Mouse (Mus musculus) limb, embryonic 15.5 days (tissue): Measurements from ENCODE around the gene Sertad3. TPM values are rescaled to one million over a fixed set of nuclear protein-coding genes. Genes with fewer than 3 reads are reported as not detected.

ENCODE experiments used
- ATAC-seq: fragments of 200-750 bp; cut with Nextera tagmentation; 2 replicates; pipeline ENCODE4 v1.8.0; 2017; ENCODE audit warnings: low read depth, moderate TSS enrichment; ENCODE audit not compliant: insufficient number of reproducible peaks, low FRiP score, low TSS enrichment
- H3K27ac ChIP-seq: fragments of 300-500 bp; sonication (generic); 2 replicates; pipeline ENCODE4 v1.5.1; 2015; ENCODE audit warnings: moderate library complexity, mild to moderate bottlenecking, inconsistent platforms
- H3K27me3 ChIP-seq: fragments of 300-500 bp; sonication (generic); 2 replicates; pipeline ENCODE4 v1.6.1; 2015; ENCODE audit warnings: inconsistent platforms
- H3K36me3 ChIP-seq: fragments of 300-500 bp; sonication (generic); 2 replicates; pipeline ENCODE4 v1.6.1; 2015; ENCODE audit warnings: inconsistent platforms
- H3K4me1 ChIP-seq: fragments of 300-500 bp; sonication (generic); 2 replicates; pipeline ENCODE4 v1.6.1; 2015; ENCODE audit warnings: inconsistent platforms
- H3K4me2 ChIP-seq: fragments of 300-500 bp; sonication (generic); 2 replicates; pipeline ENCODE4 v1.6.1; 2015; ENCODE audit warnings: mild to moderate bottlenecking, inconsistent platforms
- H3K4me3 ChIP-seq: fragments of 300-500 bp; sonication (generic); 2 replicates; pipeline ENCODE4 v1.5.1; 2015; ENCODE audit warnings: mild to moderate bottlenecking, inconsistent platforms
- H3K9ac ChIP-seq: fragments of 300-500 bp; sonication (generic); 2 replicates; pipeline ENCODE4 v1.6.1; 2015; ENCODE audit warnings: inconsistent platforms
- H3K9me3 ChIP-seq: fragments of 300-500 bp; sonication (generic); 2 replicates; pipeline ENCODE4 v1.6.1; 2016; ENCODE audit warnings: inconsistent platforms
- WGBS: fragments of 180-500 bp; shearing (Covaris S2); methylation state at CpG from one replicate; pipeline ENCODE4 v1.1.7; 2015; 5-methylcytosine and 5-hydroxymethylcytosine counted together
- polyA plus RNA-seq: library from polyadenylated mRNA; unstranded; fragments of >200 nt; fragmentation: Nextera tagmentation; extraction: Ambion mirVana; gene quantifications from 2 replicates; pipeline ENCODE4 v1.2.1, GENCODE M21; 2015

Sertad3 gene
- polyA plus RNA-seq, 1 experiment from 2014 or later, result 38.3 TPM

DNA sequence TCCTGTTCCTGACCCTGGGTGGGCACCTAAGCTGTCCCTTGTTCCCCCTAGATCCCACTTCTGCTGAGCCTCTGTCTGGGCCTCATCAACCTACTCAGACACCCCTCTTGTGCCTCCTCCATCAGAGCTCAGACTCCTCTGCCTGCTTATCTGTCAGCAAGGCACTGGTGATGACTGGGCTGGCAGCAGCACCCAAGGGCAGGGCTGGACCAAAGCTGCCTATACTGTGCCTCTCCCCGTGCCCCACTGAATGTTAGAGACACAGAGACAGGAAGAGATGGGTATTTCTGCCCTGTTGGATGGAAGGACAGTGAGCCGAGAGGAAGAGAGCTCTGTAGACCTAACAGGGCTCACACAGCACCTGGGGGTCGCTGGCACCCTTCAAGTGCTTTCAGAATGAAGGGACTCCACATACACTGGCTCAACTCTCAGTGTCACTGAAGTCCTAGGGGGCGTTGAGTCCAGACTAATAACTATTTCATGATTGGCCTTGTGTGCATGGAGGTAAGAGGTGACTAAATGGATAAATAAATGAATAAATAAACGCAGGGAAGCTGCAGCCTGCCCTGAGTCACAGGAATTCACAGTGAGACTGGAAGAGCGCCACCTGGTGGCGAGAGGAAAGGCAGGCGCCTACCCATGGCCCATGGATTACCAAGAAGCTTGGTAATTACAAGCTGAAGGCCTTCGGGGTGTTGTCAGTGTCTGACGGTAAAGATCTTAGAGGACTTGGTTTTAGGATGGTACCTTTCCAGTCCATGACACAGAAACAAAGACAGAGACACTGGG lies 52.7 kb downstream of the Sertad3 start:
- peaks cover 23% of the 10 kb centered on the region for H3K36me3 ChIP-seq
- no peak overlapping the region for H3K9ac ChIP-seq

More for the DNA sequence above, 52.7 kb downstream of the Sertad3 start:
- 23% methylated on average over 10 of the region's 10 CpGs for WGBS
- Histone ChIP-seq H3K27me3 (no peaks in the 10 kb centered on the region), H3K9me3 (no peaks in the 10 kb centered on the region), H3K4me3 (no peak overlapping the region), H3K4me2 (no peak overlapping the region), H3K27ac (no peak overlapping the region), H3K4me1 (0 out of 2 replicates have a peak, but pooled peaks cover 2% of the 10 kb centered on the region)
- no peak for ATAC-seq

Other genes starting within 250 kb of the Sertad3 start
- 11.6 and 12.1 TPM in 2 replicates for gene Itpkc, start 245.1 kb upstream of the Sertad3 start, polyA plus RNA-seq
- 21.0 and 22.3 TPM in 2 replicates for gene Coq8b, start 240.7 kb upstream of the Sertad3 start, polyA plus RNA-seq
- gene Numbl, start 215.3 kb upstream of the Sertad3 start, polyA plus RNA-seq, result 38.9 and 41.7 TPM in 2 replicates
- 66.0 and 74.2 TPM in 2 replicates for gene Ltbp4, start 136.1 kb upstream of the Sertad3 start, polyA plus RNA-seq
- gene Shkbp1, start 117.7 kb upstream of the Sertad3 start, polyA plus RNA-seq, result 33.6 and 36.4 TPM in 2 replicates
- 0.31 and 0.67 TPM in 2 replicates for gene Gm20479, start 116.3 kb upstream of the Sertad3 start, polyA plus RNA-seq
- gene Sptbn4, start 26.1 kb upstream of the Sertad3 start, polyA plus RNA-seq, result 0.14 and 0.23 TPM in 2 replicates
- gene Blvrb, start 25.8 kb upstream of the Sertad3 start, polyA plus RNA-seq, result 57.5 and 59.8 TPM in 2 replicates
- 44.6 and 47.0 TPM in 2 replicates for gene Sertad1, start 13.1 kb downstream of the Sertad3 start, polyA plus RNA-seq
- gene Prx, start 25.6 kb downstream of the Sertad3 start, polyA plus RNA-seq, result 5.2 and 6.5 TPM in 2 replicates
- 0.65 and 0.68 TPM in 2 replicates for gene Hipk4, start 49.5 kb downstream of the Sertad3 start, polyA plus RNA-seq
- gene Pld3, start 79.5 kb downstream of the Sertad3 start, polyA plus RNA-seq, result 134 and 140 TPM in 2 replicates
- 32.9 and 39.3 TPM in 2 replicates for gene 2310022A10Rik, start 79.5 kb downstream of the Sertad3 start, polyA plus RNA-seq
- 108 and 127 TPM in 2 replicates for gene Akt2, start 117.8 kb downstream of the Sertad3 start, polyA plus RNA-seq
- 0.20 TPM in 1 of 2 replicates, not detected in the other for gene Ttc9b, start 180.1 kb downstream of the Sertad3 start, polyA plus RNA-seq
- gene Map3k10, start 200.8 kb downstream of the Sertad3 start, polyA plus RNA-seq, result 5.8 and 9.0 TPM in 2 replicates
- gene Zfp607b, start 215.6 kb downstream of the Sertad3 start, polyA plus RNA-seq, result 2.8 and 3.2 TPM in 2 replicates